Mouse (Mus musculus): Measurements from ENCODE around the gene Zscan10. TPM values are rescaled to one million over a fixed set of nuclear protein-coding genes. Genes with fewer than 3 reads are reported as not detected.

Gene Zscan10
- polyA plus RNA-seq, 1 experiment: 0.02 TPM

DNA sequence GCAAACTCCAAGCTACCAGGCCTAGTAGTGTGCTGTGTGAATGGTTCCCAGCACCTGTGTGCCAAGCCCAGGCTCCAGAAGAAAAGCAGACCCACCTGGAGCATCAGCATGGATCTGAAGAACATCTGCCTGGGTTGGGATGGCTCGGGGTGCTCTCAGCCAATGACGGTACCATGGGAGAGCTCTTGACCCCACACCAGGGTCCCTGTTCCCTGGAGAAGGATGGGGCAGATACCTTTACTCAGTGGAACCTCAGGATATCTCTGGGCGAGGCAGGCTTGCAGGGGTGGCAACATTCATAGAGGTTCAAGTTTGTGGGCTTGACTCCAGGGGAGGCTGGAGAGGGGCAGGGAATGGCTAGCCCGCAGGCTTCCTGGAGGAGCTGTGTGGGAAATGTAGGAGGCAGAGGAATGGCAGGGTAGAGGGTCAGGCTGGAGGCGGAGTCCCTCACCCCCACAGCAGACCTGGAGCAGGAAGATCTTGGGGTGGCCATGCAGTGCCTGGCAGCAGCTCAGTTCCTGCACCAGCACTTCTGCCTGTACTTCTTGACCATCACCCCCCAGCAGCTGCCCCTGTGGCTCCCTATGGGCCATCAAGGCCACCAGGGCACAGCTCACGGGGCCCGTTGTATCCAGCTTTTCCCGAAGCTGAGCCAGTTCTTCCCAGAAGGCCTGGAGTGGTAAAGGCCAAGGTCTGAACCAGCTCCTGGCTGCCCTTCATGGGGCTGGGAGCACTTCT lies 47.6 kb upstream of the Zscan10 start:
- no peaks in the 10 kb centered on the region for H3K79me2 ChIP-seq (ENCODE audit: control insufficient read depth, insufficient read depth)
- TF ChIP-seq MYOD1 (IDR thresholded peaks at IDR 0.05; ENCODE audit: control insufficient read depth in 1 of 3, insufficient read length in 2 of 3, low read depth in 2 of 3) (no peak), TCF3 (IDR thresholded peaks at IDR 0.05; ENCODE audit: insufficient read length, low read depth) (no peak), USF1 (IDR thresholded peaks at IDR 0.05; ENCODE audit: low read depth) (no peak), POLR2A (IDR thresholded peaks at IDR 0.05; ENCODE audit: insufficient read length, low read depth) (no peak), POLR2AphosphoS2 (IDR thresholded peaks at IDR 0.05; ENCODE audit: insufficient read length, low read depth) (no peak), MAX (IDR thresholded peaks at IDR 0.05; ENCODE audit: low read depth) (no peak), MYOG (IDR thresholded peaks at IDR 0.05; ENCODE audit: control insufficient read depth in 1 of 3, insufficient read depth in 1 of 3, insufficient read length in 2 of 3, low read depth in 2 of 3) (no peak), REST (IDR thresholded peaks at IDR 0.05; ENCODE audit: insufficient read depth, insufficient read length) (no peak), TCF12 (IDR thresholded peaks at IDR 0.05; ENCODE audit: insufficient read depth, poor library complexity, severe bottlenecking) (no peak), E2F4 (IDR thresholded peaks at IDR 0.05; ENCODE audit: insufficient read depth) (no peak), CEBPB (IDR thresholded peaks at IDR 0.05; ENCODE audit: insufficient read depth, poor library complexity, severe bottlenecking) (no peak), SRF (IDR thresholded peaks at IDR 0.05; ENCODE audit: control insufficient read depth, insufficient read length, low read depth) (no peak)
- peaks cover 5% of the 10 kb centered on the region for H3K36me3 ChIP-seq (ENCODE audit: control insufficient read depth, insufficient read depth)
- no peaks in the 10 kb centered on the region for H3K27me3 ChIP-seq (ENCODE audit: control insufficient read depth, insufficient read depth, insufficient read length)
- H3K4me3 ChIP-seq: no peak overlapping the region
- H3K4me2 ChIP-seq (ENCODE audit: low read depth): no peak overlapping the region
- H3ac ChIP-seq (ENCODE audit: control insufficient read depth, insufficient read length): no peak overlapping the region

DNA sequence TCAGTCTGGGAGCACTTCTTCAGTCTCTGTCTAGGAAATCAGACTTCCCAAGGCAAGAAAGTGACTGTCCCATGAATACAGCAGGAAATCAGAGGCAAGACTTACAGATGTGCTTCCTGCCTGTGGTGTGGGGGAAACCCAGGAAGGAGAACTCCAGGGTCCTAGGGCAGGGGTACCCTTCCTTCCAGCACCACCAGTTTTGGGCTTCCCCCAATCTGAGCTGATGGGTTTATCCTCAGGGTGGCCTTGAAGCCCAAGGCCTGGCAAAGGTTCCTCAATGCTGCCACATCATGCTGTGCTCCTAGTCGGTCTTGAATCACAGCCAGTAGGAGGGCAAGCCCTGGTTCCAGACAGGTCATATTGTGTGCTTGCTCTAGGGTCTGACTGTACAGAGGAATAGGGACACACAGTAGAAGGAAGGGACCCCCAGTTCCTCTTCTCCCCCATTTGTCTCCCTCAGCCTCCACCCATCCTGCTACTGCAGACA lies 47.0 kb upstream of the Zscan10 start:
- Histone ChIP-seq H3K4me2 (ENCODE audit: low read depth) (no peak overlapping the region), H3K36me3 (ENCODE audit: control insufficient read depth, insufficient read depth) (peaks cover 5% of the 10 kb centered on the region), H3K27me3 (ENCODE audit: control insufficient read depth, insufficient read depth, insufficient read length) (no peaks in the 10 kb centered on the region), H3K4me3 (no peak overlapping the region), H3ac (ENCODE audit: control insufficient read depth, insufficient read length) (no peak overlapping the region), H3K79me2 (ENCODE audit: control insufficient read depth, insufficient read depth) (no peaks in the 10 kb centered on the region)
- TF ChIP-seq POLR2A (IDR thresholded peaks at IDR 0.05; ENCODE audit: insufficient read length, low read depth) (no peak), USF1 (IDR thresholded peaks at IDR 0.05; ENCODE audit: low read depth) (no peak), MAX (IDR thresholded peaks at IDR 0.05; ENCODE audit: low read depth) (no peak), MYOD1 (IDR thresholded peaks at IDR 0.05; ENCODE audit: control insufficient read depth in 1 of 3, insufficient read length in 2 of 3, low read depth in 2 of 3) (no peak), SRF (IDR thresholded peaks at IDR 0.05; ENCODE audit: control insufficient read depth, insufficient read length, low read depth) (no peak), REST (IDR thresholded peaks at IDR 0.05; ENCODE audit: insufficient read depth, insufficient read length) (no peak), CEBPB (IDR thresholded peaks at IDR 0.05; ENCODE audit: insufficient read depth, poor library complexity, severe bottlenecking) (no peak), E2F4 (IDR thresholded peaks at IDR 0.05; ENCODE audit: insufficient read depth) (no peak), MYOG (IDR thresholded peaks at IDR 0.05; ENCODE audit: control insufficient read depth in 1 of 3, insufficient read depth in 1 of 3, insufficient read length in 2 of 3, low read depth in 2 of 3) (no peak), POLR2AphosphoS2 (IDR thresholded peaks at IDR 0.05; ENCODE audit: insufficient read length, low read depth) (no peak), TCF12 (IDR thresholded peaks at IDR 0.05; ENCODE audit: insufficient read depth, poor library complexity, severe bottlenecking) (no peak), TCF3 (IDR thresholded peaks at IDR 0.05; ENCODE audit: insufficient read length, low read depth) (no peak)

DNA sequence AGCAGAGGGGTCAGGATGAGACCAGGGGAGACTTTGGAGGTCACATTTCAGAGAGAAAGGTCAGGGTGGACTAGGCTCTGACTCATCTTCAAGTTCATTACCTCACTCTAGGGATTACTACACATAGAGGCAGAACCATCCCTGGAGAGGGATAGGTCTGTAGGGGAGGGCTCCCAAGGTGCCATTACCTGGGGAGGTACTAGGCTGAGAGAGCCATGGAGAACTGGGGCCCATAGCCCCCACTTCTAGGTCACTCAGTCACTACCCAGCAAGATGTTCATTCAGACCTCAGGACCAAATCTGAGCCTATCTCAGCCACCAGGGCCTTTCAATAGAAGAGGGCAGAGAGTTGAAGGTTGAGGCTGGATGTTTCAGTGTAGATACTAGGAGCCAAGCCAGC lies 46.3 kb upstream of the Zscan10 start:
- Histone ChIP-seq H3ac (ENCODE audit: control insufficient read depth, insufficient read length) (no peak overlapping the region), H3K4me2 (ENCODE audit: low read depth) (no peak overlapping the region), H3K36me3 (ENCODE audit: control insufficient read depth, insufficient read depth) (peaks cover 5% of the 10 kb centered on the region), H3K27me3 (ENCODE audit: control insufficient read depth, insufficient read depth, insufficient read length) (no peaks in the 10 kb centered on the region), H3K4me3 (no peak overlapping the region), H3K79me2 (ENCODE audit: control insufficient read depth, insufficient read depth) (no peaks in the 10 kb centered on the region)
- no peak for TF ChIP-seq POLR2A (IDR thresholded peaks at IDR 0.05; ENCODE audit: insufficient read length, low read depth)
- no peak for TF ChIP-seq REST (IDR thresholded peaks at IDR 0.05; ENCODE audit: insufficient read depth, insufficient read length)
- no peak for TF ChIP-seq MYOG (IDR thresholded peaks at IDR 0.05; ENCODE audit: control insufficient read depth in 1 of 3, insufficient read depth in 1 of 3, insufficient read length in 2 of 3, low read depth in 2 of 3)
- TF ChIP-seq TCF3 (IDR thresholded peaks at IDR 0.05; ENCODE audit: insufficient read length, low read depth): no peak
- no peak for TF ChIP-seq TCF12 (IDR thresholded peaks at IDR 0.05; ENCODE audit: insufficient read depth, poor library complexity, severe bottlenecking)
- TF ChIP-seq MYOD1 (IDR thresholded peaks at IDR 0.05; ENCODE audit: control insufficient read depth in 1 of 3, insufficient read length in 2 of 3, low read depth in 2 of 3): no peak
- TF ChIP-seq MAX (IDR thresholded peaks at IDR 0.05; ENCODE audit: low read depth): no peak
- no peak for TF ChIP-seq SRF (IDR thresholded peaks at IDR 0.05; ENCODE audit: control insufficient read depth, insufficient read length, low read depth)

DNA sequence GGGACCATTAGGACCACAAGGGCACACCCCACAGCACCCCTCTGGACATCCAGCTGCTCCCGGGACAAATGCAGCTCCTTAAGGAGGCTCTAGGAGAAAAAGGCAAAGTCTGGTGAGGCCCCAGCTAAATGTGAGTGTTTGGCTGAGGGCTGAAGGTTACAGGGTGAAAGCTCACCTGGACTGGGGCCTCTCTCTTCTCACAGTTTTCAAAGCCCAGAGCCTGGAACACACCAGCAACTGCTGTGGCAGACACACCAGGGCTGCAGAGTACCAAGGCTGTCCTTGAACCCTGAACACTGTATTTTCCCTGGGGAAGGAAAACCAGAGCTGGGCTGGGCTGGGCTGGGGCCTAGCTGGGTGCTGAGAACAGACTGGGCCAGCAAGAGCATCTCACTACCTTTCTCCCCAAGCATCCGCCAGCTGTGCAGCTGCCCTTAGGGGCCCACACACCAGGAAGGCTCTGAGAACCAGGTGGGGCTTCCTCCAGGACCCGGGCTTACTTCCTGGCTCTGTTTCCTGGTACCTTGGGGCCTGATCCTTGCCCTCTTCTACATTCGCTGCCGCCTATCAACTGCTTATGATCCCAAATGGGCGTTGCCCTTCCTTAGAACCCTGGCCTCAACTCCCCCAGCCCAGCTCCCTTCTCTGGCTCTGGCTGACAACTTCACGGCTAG lies 45.3 kb upstream of the Zscan10 start:
- no peak overlapping the region for H3K4me3 ChIP-seq
- no peak overlapping the region for H3K4me2 ChIP-seq (ENCODE audit: low read depth)
- TF ChIP-seq TCF3 (IDR thresholded peaks at IDR 0.05; ENCODE audit: insufficient read length, low read depth) (no peak), E2F4 (IDR thresholded peaks at IDR 0.05; ENCODE audit: insufficient read depth) (no peak), MAX (IDR thresholded peaks at IDR 0.05; ENCODE audit: low read depth) (no peak), MYOG (IDR thresholded peaks at IDR 0.05; ENCODE audit: control insufficient read depth in 1 of 3, insufficient read depth in 1 of 3, insufficient read length in 2 of 3, low read depth in 2 of 3) (no peak), USF1 (IDR thresholded peaks at IDR 0.05; ENCODE audit: low read depth) (no peak), REST (IDR thresholded peaks at IDR 0.05; ENCODE audit: insufficient read depth, insufficient read length) (no peak), MYOD1 (IDR thresholded peaks at IDR 0.05; ENCODE audit: control insufficient read depth in 1 of 3, insufficient read length in 2 of 3, low read depth in 2 of 3) (no peak), CEBPB (IDR thresholded peaks at IDR 0.05; ENCODE audit: insufficient read depth, poor library complexity, severe bottlenecking) (no peak), POLR2A (IDR thresholded peaks at IDR 0.05; ENCODE audit: insufficient read length, low read depth) (no peak), SRF (IDR thresholded peaks at IDR 0.05; ENCODE audit: control insufficient read depth, insufficient read length, low read depth) (no peak), TCF12 (IDR thresholded peaks at IDR 0.05; ENCODE audit: insufficient read depth, poor library complexity, severe bottlenecking) (no peak), POLR2AphosphoS2 (IDR thresholded peaks at IDR 0.05; ENCODE audit: insufficient read length, low read depth) (no peak)
- H3K27me3 ChIP-seq (ENCODE audit: control insufficient read depth, insufficient read depth, insufficient read length): no peaks in the 10 kb centered on the region
- H3ac ChIP-seq (ENCODE audit: control insufficient read depth, insufficient read length): no peak overlapping the region
- peaks cover 9% of the 10 kb centered on the region for H3K36me3 ChIP-seq (ENCODE audit: control insufficient read depth, insufficient read depth)
- H3K79me2 ChIP-seq (ENCODE audit: control insufficient read depth, insufficient read depth): no peaks in the 10 kb centered on the region
